Mouse (Mus musculus) MEL (cell line): Measurements from ENCODE around the gene Klhl31. TPM values are rescaled to one million over a fixed set of nuclear protein-coding genes. Genes with fewer than 3 reads are reported as not detected.

Source experiments
- DNase-seq: peaks from one replicate; pipeline ENCODE4 v3.0.0; 2011; ENCODE audit warnings: low read depth, low spot score
- H3K27ac ChIP-seq: 2 replicates; pipeline ENCODE4 v1.5.1; 2012; ENCODE audit warnings: low read depth, mild to moderate bottlenecking, control low read depth, low read length, moderate library complexity; ENCODE audit not compliant: control insufficient read depth
- H3K27me3 ChIP-seq, 2 experiments: fragments of 150-350 bp in 1 of 2; sonication (generic) in 1 of 2; 2 replicates each; pipeline ENCODE4 v1.6.1; 2012; ENCODE audit warnings: low read length in 2 of 2, mild to moderate bottlenecking in 2 of 2, improper control_type of control experiment in 1 of 2, moderate library complexity in 1 of 2; ENCODE audit not compliant: insufficient read depth in 2 of 2, control insufficient read depth in 1 of 2
- H3K36me3 ChIP-seq, 2 experiments: 2 replicates each; pipeline ENCODE4 v1.6.1; 2012 to 2014; ENCODE audit warnings: low read length in 2 of 2, improper control_type of control experiment in 1 of 2, inconsistent platforms in 1 of 2, mild to moderate bottlenecking in 1 of 2; ENCODE audit not compliant: insufficient read depth in 2 of 2, control insufficient read depth in 1 of 2
- H3K4me1 ChIP-seq, 2 experiments: fragments of 150-350 bp in 1 of 2; sonication (generic) in 1 of 2; 2 replicates each; pipeline ENCODE4 v1.6.1; 2012; ENCODE audit warnings: low read length in 2 of 2, improper control_type of control experiment in 1 of 2, mild to moderate bottlenecking in 1 of 2; ENCODE audit not compliant: insufficient read depth in 2 of 2, control insufficient read depth in 1 of 2
- H3K4me3 ChIP-seq, 2 experiments: fragments of 150-350 bp in 1 of 2; sonication (generic) in 1 of 2; 2 replicates each; pipeline ENCODE4 v1.5.1; 2012; ENCODE audit warnings: low read depth in 2 of 2, low read length in 2 of 2, mild to moderate bottlenecking in 2 of 2, moderate library complexity in 2 of 2, control low read depth in 1 of 2, improper control_type of control experiment in 1 of 2; ENCODE audit not compliant: control insufficient read depth in 1 of 2, insufficient read depth in 1 of 2
- H3K79me2 ChIP-seq: 2 replicates; pipeline ENCODE4 v1.6.1; 2012; ENCODE audit warnings: mild to moderate bottlenecking, low read length, moderate library complexity; ENCODE audit not compliant: control insufficient read depth, poor library complexity, insufficient read depth
- H3K9ac ChIP-seq: 2 replicates; pipeline ENCODE4 v1.6.1; 2012; ENCODE audit warnings: low read depth, mild to moderate bottlenecking, control low read depth, low read length, moderate library complexity; ENCODE audit not compliant: control insufficient read depth, poor library complexity, severe bottlenecking
- H3K9me3 ChIP-seq: fragments of 150-350 bp; sonication (generic); replicated peaks from 2 replicates; pipeline ENCODE4 v1.6.1; 2012; ENCODE audit warnings: mild to moderate bottlenecking, low read length, improper control_type of control experiment, moderate library complexity; ENCODE audit not compliant: insufficient read depth
- CHD1 ChIP-seq: IDR thresholded peaks from 2 replicates; pipeline ENCODE4 v1.6.1; 2012; ENCODE audit warnings: low read depth, mild to moderate bottlenecking, inconsistent platforms, low read length, improper control_type of control experiment
- EP300 ChIP-seq, 2 experiments: IDR thresholded peaks; 2 replicates each; pipeline ENCODE4 v1.6.1; 2011; ENCODE audit warnings: improper control_type of control experiment in 2 of 2, low read length in 2 of 2, low read depth in 1 of 2, mild to moderate bottlenecking in 1 of 2
- GATA1 ChIP-seq: IDR thresholded peaks from 2 replicates; pipeline ENCODE4 v1.6.1; 2011; ENCODE audit warnings: low read depth, low read length, improper control_type of control experiment
- JUND ChIP-seq: IDR thresholded peaks from 2 replicates; pipeline ENCODE4 v1.6.1; 2011; ENCODE audit warnings: low read depth, mild to moderate bottlenecking, improper control_type of control experiment, low read length
- KAT2A ChIP-seq: conservative IDR thresholded peaks from 2 replicates; pipeline ENCODE4 v1.6.1; 2012; ENCODE audit warnings: low read depth, low read length, improper control_type of control experiment, inconsistent platforms
- MAFK ChIP-seq: IDR thresholded peaks from 2 replicates; pipeline ENCODE4 v1.6.1; 2011; ENCODE audit warnings: low read depth, mild to moderate bottlenecking, low read length, improper control_type of control experiment, borderline replicate concordance
- MAX ChIP-seq: IDR thresholded peaks from 2 replicates; pipeline ENCODE4 v1.6.1; 2011; ENCODE audit warnings: low read length, improper control_type of control experiment
- MAZ ChIP-seq: IDR thresholded peaks from 2 replicates; pipeline ENCODE4 v1.6.1; 2012; ENCODE audit warnings: low read depth, mild to moderate bottlenecking, inconsistent platforms, low read length, improper control_type of control experiment
- MEF2A ChIP-seq: IDR thresholded peaks from 2 replicates; pipeline ENCODE4 v1.6.1; 2014; ENCODE audit warnings: low read depth, mild to moderate bottlenecking, inconsistent platforms, low read length, improper control_type of control experiment; ENCODE audit not compliant: poor library complexity, insufficient replicate concordance, severe bottlenecking; ENCODE audit errors: extremely low read depth
- MYB ChIP-seq: IDR thresholded peaks from 2 replicates; pipeline ENCODE4 v1.6.1; 2011; ENCODE audit warnings: mild to moderate bottlenecking, low read depth, low read length, improper control_type of control experiment
- MYC ChIP-seq: IDR thresholded peaks from 2 replicates; pipeline ENCODE4 v1.6.1; 2011; ENCODE audit warnings: low read depth, mild to moderate bottlenecking, low read length, improper control_type of control experiment, moderate library complexity
- POLR2A ChIP-seq, 2 experiments: IDR thresholded peaks; 2 replicates each; pipeline ENCODE4 v1.6.1; 2011 to 2012; ENCODE audit warnings: low read length in 2 of 2, mild to moderate bottlenecking in 2 of 2, control low read depth in 1 of 2, improper control_type of control experiment in 1 of 2, low read depth in 1 of 2, moderate library complexity in 1 of 2; ENCODE audit not compliant: control insufficient read depth in 1 of 2, insufficient read depth in 1 of 2, poor library complexity in 1 of 2
- POLR2AphosphoS2 ChIP-seq: IDR thresholded peaks from 2 replicates; pipeline ENCODE4 v1.6.1; 2011; ENCODE audit warnings: low read length, improper control_type of control experiment
- RAD21 ChIP-seq: IDR thresholded peaks from 2 replicates; pipeline ENCODE4 v1.6.1; 2011; ENCODE audit warnings: mild to moderate bottlenecking, low read depth, low read length, improper control_type of control experiment
- SIN3A ChIP-seq: IDR thresholded peaks from 2 replicates; pipeline ENCODE4 v1.6.1; 2012; ENCODE audit warnings: low read length, improper control_type of control experiment, inconsistent platforms
- SMC3 ChIP-seq: IDR thresholded peaks from 2 replicates; pipeline ENCODE4 v1.6.1; 2011; ENCODE audit warnings: low read depth, low read length, improper control_type of control experiment
- TCF12 ChIP-seq: IDR thresholded peaks from 2 replicates; pipeline ENCODE4 v1.6.1; 2014; ENCODE audit warnings: low read depth, mild to moderate bottlenecking, inconsistent platforms, low read length, improper control_type of control experiment, moderate library complexity
- UBTF ChIP-seq: IDR thresholded peaks from 2 replicates; pipeline ENCODE4 v1.6.1; 2012; ENCODE audit warnings: low read depth, mild to moderate bottlenecking, inconsistent platforms, low read length, improper control_type of control experiment, moderate library complexity, borderline replicate concordance; ENCODE audit not compliant: insufficient read depth
- USF1 ChIP-seq: IDR thresholded peaks from 2 replicates; pipeline ENCODE4 v1.6.1; 2014; ENCODE audit warnings: low read depth, mild to moderate bottlenecking, inconsistent platforms, low read length, improper control_type of control experiment, moderate library complexity
- polyA plus RNA-seq, 2 experiments: library from polyadenylated mRNA; stranded (reverse) in 1 of 2; unstranded in 1 of 2; fragments of >175 nt in 1 of 2; fragments of >200 nt in 1 of 2; gene quantifications; 2 replicates each; pipeline versions ENCODE4 v1.2.1 to v1.2.4; 2012; ENCODE audit warnings: low replicate concordance in 2 of 2, low read depth in 1 of 2; ENCODE audit not compliant: insufficient read length in 2 of 2, insufficient read depth in 1 of 2, missing spikeins in 1 of 2
- total RNA-seq: library from RNA; depleted of rRNA; stranded (reverse); fragments of 300-350 nt; gene quantifications from 2 replicates; pipeline ENCODE4 v1.2.3, GENCODE M21; 2012

Gene Klhl31
- total and polyA plus RNA-seq, 3 experiments = not detected

- no peaks in the 10 kb centered on the region; a peak in 2 of 4 replicates for H3K27me3 ChIP-seq
- H3K36me3 ChIP-seq = no peaks in the 10 kb centered on the region
- H3K4me3 ChIP-seq = no peak overlapping the region
- no peaks in the 10 kb centered on the region for H3K79me2 ChIP-seq
- no peaks in the 10 kb centered on the region for H3K9me3 ChIP-seq
- H3K4me1 ChIP-seq = no peaks in the 10 kb centered on the region
- no peak overlapping the region for H3K9ac ChIP-seq
- H3K27ac ChIP-seq = no peak overlapping the region
- TF ChIP-seq GATA1 (no peak), MYB (no peak), JUND (no peak), USF1 (no peak), TCF12 (no peak), SMC3 (no peak), SIN3A (no peak), EP300 (IDR thresholded peaks at IDR 0.05; ENCODE audit: low read depth in 1 of 2, low read length in 2 of 2) (no peak), RAD21 (no peak), MYC (no peak), MEF2A (no peak), MAFK (no peak), POLR2AphosphoS2 (no peak), MAZ (no peak)
- no peak for DNase-seq
These were observed 34.7 kb downstream of the Klhl31 start for GRCm38 (mm10) chr9:77671004-77671403.

- H3K9ac ChIP-seq = no peak overlapping the region
- H3K9me3 ChIP-seq = no peaks in the 10 kb centered on the region
- no peaks in the 10 kb centered on the region for H3K36me3 ChIP-seq
- TF ChIP-seq POLR2AphosphoS2 (no peak), MAX (no peak), POLR2A (IDR thresholded peaks at IDR 0.05; ENCODE audit: control insufficient read depth in 1 of 2, insufficient read depth in 1 of 2, low read depth in 1 of 2, low read length in 2 of 2, poor library complexity in 1 of 2) (no peak), MYB (no peak), RAD21 (no peak), KAT2A (no peak), SMC3 (no peak), TCF12 (no peak), CHD1 (no peak), MYC (no peak), UBTF (no peak)
- TF ChIP-seq, all 39 proteins: peak for 0
- Histone ChIP-seq H3K79me2 (no peaks in the 10 kb centered on the region), H3K4me3 (no peak overlapping the region), H3K4me1 (no peaks in the 10 kb centered on the region), H3K27ac (no peak overlapping the region), H3K27me3 (no peaks in the 10 kb centered on the region; a peak in 2 of 4 replicates)
- DNase-seq = no peak
These were observed 36.9 kb downstream of the Klhl31 start for GRCm38 (mm10) chr9:77673218-77673617.
